20 mouse cellular contexts compared by ENCODE assay signal in the genomic region with DNA sequence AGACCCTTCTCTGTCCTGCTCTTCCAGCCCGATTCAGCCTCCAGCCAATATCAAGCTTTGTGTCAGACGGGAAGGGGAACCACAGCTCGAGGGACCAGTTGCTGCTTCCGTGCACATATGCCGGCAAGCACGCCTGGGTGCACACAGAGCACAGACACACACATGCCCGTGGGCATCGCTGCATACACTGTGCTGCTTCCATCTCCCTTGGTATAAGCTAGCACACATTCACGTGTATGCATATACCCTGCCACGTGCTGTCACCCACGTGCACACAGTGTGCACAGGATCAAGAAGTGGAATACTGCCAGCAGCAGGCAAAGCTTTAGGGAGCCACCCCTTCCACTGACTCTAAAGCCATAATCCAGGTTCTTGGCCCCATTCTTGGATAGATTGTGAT. TPM values are rescaled to one million over a fixed set of nuclear protein-coding genes. Genes with fewer than 3 reads are reported as not detected.
A peak's percentile ranks its signal among the peaks of the same experiment; 100 is the strongest.
DNase-seq lines count a peak whose midpoint lies in the region; ATAC-seq and TF ChIP-seq lines count a peak whose summit lies in the region.
"Had no signal": no experiment of that assay in that cellular context is flagged by ENCODE, and none has a peak within 500 bp of the region (broad histone marks: within the 10 kb centered on the region; RNA-seq: fewer than 3 reads in every experiment).

No protein-coding gene starts in this region.

- no peaks in the 10 kb centered on the region for H3K36me3 ChIP-seq in stomach, postnatal 0 days (ENCODE audit: control insufficient read depth, insufficient read depth, low read length)
- H3K36me3 ChIP-seq: embryonic facial prominence, embryonic 10.5 days; hindbrain, embryonic 15.5 days; limb, embryonic 12.5 days; liver, embryonic 15.5 days; midbrain, embryonic 13.5 days had no signal

- TF ChIP-seq EP300 in stomach, postnatal 0 days (optimal IDR thresholded peaks at IDR 0.05), result no peak

- no peak overlapping the region for H3K4me2 ChIP-seq in stomach, postnatal 0 days (replicated peaks; ENCODE audit: low read depth)
- H3K4me2 ChIP-seq: hindbrain, embryonic 15.5 days; liver, embryonic 15.5 days; midbrain, embryonic 13.5 days had no signal

- 0 out of 2 replicates have a peak overlapping the region, but pooled peaks have one; percentile 3 for H3K27ac ChIP-seq in olfactory bulb, adult 2 months (ENCODE audit: insufficient read depth, low read depth, low read length)
- H3K27ac ChIP-seq in stomach, postnatal 0 days (replicated peaks), result no peak overlapping the region
- H3K27ac ChIP-seq: embryonic facial prominence, embryonic 10.5 days; hindbrain, embryonic 15.5 days; limb, embryonic 12.5 days; liver, embryonic 15.5 days; midbrain, embryonic 13.5 days had no signal

- no peaks in the 10 kb centered on the region for H3K27me3 ChIP-seq in stomach, postnatal 0 days (ENCODE audit: control insufficient read depth, insufficient read depth, low read length)

- TF ChIP-seq POLR2A in olfactory bulb, adult 2 months (IDR thresholded peaks at IDR 0.05; ENCODE audit: insufficient read depth, low read depth, low read length), result no peak

- no peak overlapping the region for H3K9ac ChIP-seq in stomach, postnatal 0 days (ENCODE audit: low read length)
- H3K9ac ChIP-seq: hindbrain, embryonic 15.5 days; limb, embryonic 12.5 days; liver, embryonic 15.5 days; midbrain, embryonic 13.5 days had no signal

- no peak overlapping the region for H3K4me3 ChIP-seq in olfactory bulb, adult 2 months (ENCODE audit: insufficient read depth, low read depth, low read length)
- no peak overlapping the region for H3K4me3 ChIP-seq in stomach, postnatal 0 days (ENCODE audit: low read depth, low read length)
- H3K4me3 ChIP-seq: embryonic facial prominence, embryonic 10.5 days; hindbrain, embryonic 15.5 days; limb, embryonic 12.5 days; liver, embryonic 15.5 days; midbrain, embryonic 13.5 days had no signal

- DNase-seq in cerebellum, postnatal 25 days, result peak; percentile 25 to 29
- DNase-seq in cerebellum, adult 11 months, result no peak
- peak; percentile 65 for DNase-seq in right cerebral cortex, adult 18-20 months
- no peak for DNase-seq in right cerebral cortex, postnatal 4 days
- no peak for DNase-seq in stomach, postnatal 0 days (ENCODE audit: low spot score)
- no peak for DNase-seq in natural killer cell, adult 2 months (ENCODE audit: low spot score in 2 of 2)
- no peak for DNase-seq in kidney, postnatal 14 days
- DNase-seq: adrenal gland, adult 2 months; cerebellum, adult 8-10 months; gastrocnemius, postnatal 10 days; heart, postnatal 14 days; kidney, adult 11 months; kidney, postnatal 36 days; lung, postnatal 14 days had no signal

- TF ChIP-seq CTCF in olfactory bulb, adult 2 months (IDR thresholded peaks at IDR 0.05; ENCODE audit: insufficient read depth, low read depth, low read length), result no peak
- no peak for TF ChIP-seq CTCF in stomach, postnatal 0 days (IDR thresholded peaks at IDR 0.05; ENCODE audit: low read depth)

- 56% methylated on average over 11 of the region's 11 CpGs for WGBS in olfactory bulb, adult 2 months
- 79% methylated on average over 11 of the region's 11 CpGs for WGBS in stomach, postnatal 0 days

- no peaks in the 10 kb centered on the region for H3K9me3 ChIP-seq in stomach, postnatal 0 days (ENCODE audit: control insufficient read depth, low read length)
- H3K9me3 ChIP-seq: embryonic facial prominence, embryonic 10.5 days; hindbrain, embryonic 15.5 days; limb, embryonic 12.5 days; liver, embryonic 15.5 days; midbrain, embryonic 13.5 days had no signal

- peaks cover 41% of the 10 kb centered on the region for H3K4me1 ChIP-seq in olfactory bulb, adult 2 months (ENCODE audit: control insufficient read depth, insufficient read depth, low read length)
- H3K4me1 ChIP-seq in stomach, postnatal 0 days (replicated peaks; ENCODE audit: control insufficient read depth, insufficient read depth), result peaks cover 4% of the 10 kb centered on the region; the same call in 1 of the 2 replicates

- ATAC-seq in stomach, postnatal 0 days (ENCODE audit: low FRiP score, low TSS enrichment), result peak; percentile 30; the same call in 1 of the 2 replicates
- ATAC-seq: midbrain, embryonic 13.5 days had no signal

RNA-seq across cellular contexts. Expression of a gene that starts 1.3 kb away (rescaled TPM):
- not detected in 2 replicates for polyA plus RNA-seq in olfactory bulb, adult 2 months (2012; ENCODE audit: insufficient read depth, insufficient read length, low replicate concordance, missing spikeins)
- polyA plus RNA-seq in stomach, postnatal 0 days (2015; fragmentation: Nextera tagmentation; extraction: Ambion mirVana), result 0.62 and 0.94 TPM in 2 replicates

RNA-seq across cellular contexts. Expression of a gene that starts 5.9 kb away (rescaled TPM):
- not detected in 2 replicates for polyA plus RNA-seq in olfactory bulb, adult 2 months (2012; ENCODE audit: insufficient read depth, insufficient read length, low replicate concordance, missing spikeins)
- polyA plus RNA-seq in stomach, postnatal 0 days (2015; fragmentation: Nextera tagmentation; extraction: Ambion mirVana), result not detected in 2 replicates
- polyA plus RNA-seq: adrenal gland, adult 2 months; embryonic facial prominence, embryonic 10.5 days; hindbrain, embryonic 15.5 days; limb, embryonic 12.5 days; liver, embryonic 15.5 days; midbrain, embryonic 13.5 days had no signal

RNA-seq across cellular contexts. Expression of a gene that starts 15.8 kb away (rescaled TPM):
- not detected in 2 replicates for polyA plus RNA-seq in olfactory bulb, adult 2 months (2012; ENCODE audit: insufficient read depth, insufficient read length, low replicate concordance, missing spikeins)
- polyA plus RNA-seq in stomach, postnatal 0 days (2015; fragmentation: Nextera tagmentation; extraction: Ambion mirVana), result 4.8 and 5.7 TPM in 2 replicates

RNA-seq across cellular contexts. Expression of a gene that starts 27.5 kb away (rescaled TPM):
- not detected in 2 replicates for polyA plus RNA-seq in olfactory bulb, adult 2 months (2012; ENCODE audit: insufficient read depth, insufficient read length, low replicate concordance, missing spikeins)
- 10.4 and 10.6 TPM in 2 replicates for polyA plus RNA-seq in stomach, postnatal 0 days (2015; fragmentation: Nextera tagmentation; extraction: Ambion mirVana)

RNA-seq across cellular contexts. Expression of a gene that starts 41.2 kb away (rescaled TPM):
- not detected in 2 replicates for polyA plus RNA-seq in olfactory bulb, adult 2 months (2012; ENCODE audit: insufficient read depth, insufficient read length, low replicate concordance, missing spikeins)
- 24.7 and 28.9 TPM in 2 replicates for polyA plus RNA-seq in stomach, postnatal 0 days (2015; fragmentation: Nextera tagmentation; extraction: Ambion mirVana)

Comparison
In these comparisons a context has a peak if more than half of its experiments do, and no peak if none do; other contexts are left out.
1. DNase-seq: peak in cerebellum, postnatal 25 days (2 of 2) and right cerebral cortex, adult 18-20 months (single experiment); none in cerebellum, adult 11 months (single experiment), right cerebral cortex, postnatal 4 days (single experiment), stomach, postnatal 0 days (single experiment), natural killer cell, adult 2 months (0 of 2) and kidney, postnatal 14 days (single experiment).
2. RNA of a gene that starts 1.3 kb away (polyA plus RNA-seq): not detected in olfactory bulb, adult 2 months; 0.62 to 0.94 TPM in stomach, postnatal 0 days; every median in the first group is over 10 times any median in the second.